Mouse (Mus musculus): Measurements from ENCODE around the gene Chpf. TPM values are rescaled to one million over a fixed set of nuclear protein-coding genes. Genes with fewer than 3 reads are reported as not detected.

The Chpf gene
- polyA plus RNA-seq, 1 experiment from 2014 or later: 37.5 TPM

GRCm38 (mm10) chr1:75441471-75441996 lies 37.6 kb downstream of the Chpf start:
- H3K9me3 ChIP-seq (replicated peaks; ENCODE audit: control insufficient read depth, low read length, poor library complexity, severe bottlenecking): no peaks in the 10 kb centered on the region
- ATAC-seq: no peak
- H3K4me3 ChIP-seq (ENCODE audit: low read depth, low read length): no peak overlapping the region
- no peak overlapping the region for H3K9ac ChIP-seq (ENCODE audit: low read depth, low read length)
- H3K27me3 ChIP-seq (ENCODE audit: control insufficient read depth, insufficient read depth, low read depth, low read length): no peaks in the 10 kb centered on the region
- H3K4me2 ChIP-seq (ENCODE audit: low read length): no peak overlapping the region
- H3K4me1 ChIP-seq (ENCODE audit: control insufficient read depth, insufficient read depth, low read length): peaks cover 41% of the 10 kb centered on the region
- no peaks in the 10 kb centered on the region for H3K36me3 ChIP-seq (ENCODE audit: control insufficient read depth, insufficient read depth, low read length)
- WGBS: 80% methylated on average over 15 of the region's 15 CpGs
- no peak overlapping the region for H3K27ac ChIP-seq (ENCODE audit: low read length)

GRCm38 (mm10) chr1:75440661-75441060 lies 38.4 kb downstream of the Chpf start:
- H3K4me2 ChIP-seq (ENCODE audit: low read length): no peak overlapping the region
- no peaks in the 10 kb centered on the region for H3K27me3 ChIP-seq (ENCODE audit: control insufficient read depth, insufficient read depth, low read depth, low read length)
- 95% methylated on average over 7 of the region's 7 CpGs for WGBS
- no peak overlapping the region for H3K9ac ChIP-seq (ENCODE audit: low read depth, low read length)
- no peak overlapping the region for H3K4me3 ChIP-seq (ENCODE audit: low read depth, low read length)
- no peaks in the 10 kb centered on the region for H3K36me3 ChIP-seq (ENCODE audit: control insufficient read depth, insufficient read depth, low read length)
- no peak overlapping the region for H3K27ac ChIP-seq (ENCODE audit: low read length)
- no peaks in the 10 kb centered on the region for H3K9me3 ChIP-seq (replicated peaks; ENCODE audit: control insufficient read depth, low read length, poor library complexity, severe bottlenecking)
- H3K4me1 ChIP-seq (ENCODE audit: control insufficient read depth, insufficient read depth, low read length): peaks cover 36% of the 10 kb centered on the region
- no peak for ATAC-seq

GRCm38 (mm10) chr1:75438782-75439181 lies 40.3 kb downstream of the Chpf start:
- ATAC-seq: no peak
- H3K36me3 ChIP-seq (ENCODE audit: control insufficient read depth, insufficient read depth, low read length): no peaks in the 10 kb centered on the region
- no peak overlapping the region for H3K9ac ChIP-seq (ENCODE audit: low read depth, low read length)
- H3K27ac ChIP-seq (ENCODE audit: low read length): no peak overlapping the region
- 85% methylated on average over 8 of the region's 9 CpGs for WGBS
- no peak overlapping the region for H3K4me2 ChIP-seq (ENCODE audit: low read length)
- H3K4me1 ChIP-seq (ENCODE audit: control insufficient read depth, insufficient read depth, low read length): peaks cover 25% of the 10 kb centered on the region
- H3K4me3 ChIP-seq (ENCODE audit: low read depth, low read length): no peak overlapping the region
- H3K27me3 ChIP-seq (ENCODE audit: control insufficient read depth, insufficient read depth, low read depth, low read length): no peaks in the 10 kb centered on the region
- no peaks in the 10 kb centered on the region for H3K9me3 ChIP-seq (replicated peaks; ENCODE audit: control insufficient read depth, low read length, poor library complexity, severe bottlenecking)

DNA sequence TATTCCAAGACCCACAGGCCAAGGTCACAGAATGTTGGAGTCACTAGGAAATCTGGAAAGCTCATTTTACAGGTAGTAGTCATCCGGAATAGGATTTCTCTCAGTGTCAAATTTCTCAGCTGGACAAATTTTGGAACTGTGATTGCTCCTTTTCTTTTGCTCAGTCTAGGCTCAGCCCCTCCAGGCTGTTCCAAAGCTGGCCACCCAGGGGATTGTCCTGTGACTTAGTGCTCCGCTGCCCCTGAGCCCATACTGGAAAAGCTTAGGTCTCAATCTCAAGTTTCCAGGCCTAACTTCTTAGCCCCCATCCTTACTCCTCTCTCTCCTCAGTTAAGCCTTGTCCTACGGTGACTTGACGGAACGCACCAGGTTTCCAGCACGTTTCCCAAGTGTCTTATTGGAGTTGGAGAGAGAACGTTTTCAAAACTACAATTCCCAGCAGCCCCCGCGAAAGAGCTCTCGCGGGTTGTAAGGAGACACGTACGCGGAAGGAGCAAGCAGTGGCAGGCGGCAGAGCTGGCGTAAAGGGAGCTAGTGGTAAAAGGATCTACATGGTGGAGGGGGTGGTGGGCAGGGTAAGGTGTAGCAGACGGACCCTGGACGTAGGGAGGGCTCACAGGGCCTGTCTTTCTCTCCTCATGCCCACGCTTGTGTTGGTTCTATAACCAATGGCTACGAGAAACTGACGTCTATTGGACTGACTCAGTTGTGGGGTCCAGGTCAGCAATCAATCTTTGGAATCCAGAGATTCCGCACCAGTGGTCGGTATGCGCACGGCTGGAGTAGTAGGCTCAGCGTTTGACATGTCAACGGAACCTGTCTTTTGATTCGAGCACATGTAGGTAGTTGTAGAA lies 43.4 kb downstream of the Chpf start, which contains the start of gene Gmppa:
TSS of gene Gmppa (plus strand) at position 456 of the 854 bp plus-strand sequence.
- peak within 1 kb of the TSS; percentile 82 for H3K4me2 ChIP-seq (ENCODE audit: low read length)
- peak; percentile 88 for ATAC-seq
- H3K27me3 ChIP-seq (ENCODE audit: control insufficient read depth, insufficient read depth, low read depth, low read length): no peaks in the 10 kb centered on the region
- WGBS: 5% methylated on average over 28 of the region's 28 CpGs
- H3K36me3 ChIP-seq (ENCODE audit: control insufficient read depth, insufficient read depth, low read length): no peaks in the 10 kb centered on the region
- peak within 1 kb of the TSS; percentile 75 for H3K9ac ChIP-seq (ENCODE audit: low read depth, low read length)
- no peaks in the 10 kb centered on the region for H3K9me3 ChIP-seq (replicated peaks; ENCODE audit: control insufficient read depth, low read length, poor library complexity, severe bottlenecking)
- peak within 1 kb of the TSS; percentile 80 for H3K27ac ChIP-seq (ENCODE audit: low read length)
- peaks cover 10% of the 10 kb centered on the region for H3K4me1 ChIP-seq (ENCODE audit: control insufficient read depth, insufficient read depth, low read length)
- peak within 1 kb of the TSS; percentile 62 for H3K4me3 ChIP-seq (ENCODE audit: low read depth, low read length)

GRCm38 (mm10) chr1:75425796-75426471 lies 53.2 kb downstream of the Chpf start:
- no peak for ATAC-seq
- no peak overlapping the region for H3K9ac ChIP-seq (ENCODE audit: low read depth, low read length)
- no peaks in the 10 kb centered on the region for H3K36me3 ChIP-seq (ENCODE audit: control insufficient read depth, insufficient read depth, low read length)
- H3K4me3 ChIP-seq (ENCODE audit: low read depth, low read length): no peak overlapping the region
- peaks cover 9% of the 10 kb centered on the region for H3K4me1 ChIP-seq (ENCODE audit: control insufficient read depth, insufficient read depth, low read length)
- WGBS: 38% methylated on average over 10 of the region's 10 CpGs
- peaks cover 23% of the 10 kb centered on the region for H3K27me3 ChIP-seq (ENCODE audit: control insufficient read depth, insufficient read depth, low read depth, low read length)
- no peaks in the 10 kb centered on the region for H3K9me3 ChIP-seq (replicated peaks; ENCODE audit: control insufficient read depth, low read length, poor library complexity, severe bottlenecking)
- no peak overlapping the region for H3K4me2 ChIP-seq (ENCODE audit: low read length)
- H3K27ac ChIP-seq (ENCODE audit: low read length): no peak overlapping the region

Other genes starting within 250 kb of the Chpf start
- gene A630095N17Rik, start 247.2 kb downstream of the Chpf start, polyA plus RNA-seq (2015; fragmentation: Nextera tagmentation; extraction: Ambion mirVana): not detected in 2 replicates
- 79.4 and 84.3 TPM in 2 replicates for gene Dnajb2, start 242.9 kb downstream of the Chpf start, polyA plus RNA-seq (2015; fragmentation: Nextera tagmentation; extraction: Ambion mirVana)
- gene Ptprn, start 214.8 kb downstream of the Chpf start, polyA plus RNA-seq (2015; fragmentation: Nextera tagmentation; extraction: Ambion mirVana): 26.3 and 33.4 TPM in 2 replicates
- 209 and 241 TPM in 2 replicates for gene Resp18, start 200.9 kb downstream of the Chpf start, polyA plus RNA-seq (2015; fragmentation: Nextera tagmentation; extraction: Ambion mirVana)
- 136 and 145 TPM in 2 replicates for gene Dnpep, start 161.3 kb downstream of the Chpf start, polyA plus RNA-seq (2015; fragmentation: Nextera tagmentation; extraction: Ambion mirVana)
- gene Des, start 119.0 kb downstream of the Chpf start, polyA plus RNA-seq (2015; fragmentation: Nextera tagmentation; extraction: Ambion mirVana): 1.2 and 1.7 TPM in 2 replicates
- 17.7 and 20.8 TPM in 2 replicates for gene Speg, start 104.0 kb downstream of the Chpf start, polyA plus RNA-seq (2015; fragmentation: Nextera tagmentation; extraction: Ambion mirVana)
- gene Gmppa, start 43.4 kb downstream of the Chpf start, polyA plus RNA-seq (2015; fragmentation: Nextera tagmentation; extraction: Ambion mirVana): 79.7 and 81.3 TPM in 2 replicates
- 45.4 and 54.8 TPM in 2 replicates for gene Asic4, start 28.9 kb downstream of the Chpf start, polyA plus RNA-seq (2015; fragmentation: Nextera tagmentation; extraction: Ambion mirVana)
- 52.0 and 56.7 TPM in 2 replicates for gene Tmem198, start 225 bp upstream of the Chpf start, polyA plus RNA-seq (2015; fragmentation: Nextera tagmentation; extraction: Ambion mirVana)
- gene Obsl1, start 27.1 kb upstream of the Chpf start, polyA plus RNA-seq (2015; fragmentation: Nextera tagmentation; extraction: Ambion mirVana): 23.1 and 24.2 TPM in 2 replicates
- 19.7 and 21.2 TPM in 2 replicates for gene Inha, start 27.8 kb upstream of the Chpf start, polyA plus RNA-seq (2015; fragmentation: Nextera tagmentation; extraction: Ambion mirVana)
- 23.2 and 25.9 TPM in 2 replicates for gene Stk11ip, start 42.2 kb upstream of the Chpf start, polyA plus RNA-seq (2015; fragmentation: Nextera tagmentation; extraction: Ambion mirVana)
- gene Slc4a3, start 67.0 kb upstream of the Chpf start, polyA plus RNA-seq (2015; fragmentation: Nextera tagmentation; extraction: Ambion mirVana): 78.6 and 83.0 TPM in 2 replicates